8 mouse cellular contexts compared by ENCODE assay signal in genomic region chr8:46153042-46153441, GRCm38 (mm10). TPM values are rescaled to one million over a fixed set of nuclear protein-coding genes. Genes with fewer than 3 reads are reported as not detected.
DNase-seq lines count a peak whose midpoint lies in the region; ATAC-seq lines count a peak whose summit lies in the region.

No protein-coding gene starts in this region.

- no peak for ATAC-seq in kidney, embryonic 16.5 days (ENCODE audit: low FRiP score, low TSS enrichment)
- no peak for ATAC-seq in embryonic facial prominence, embryonic 11.5 days (replicated peaks; ENCODE audit: insufficient number of reproducible peaks, low FRiP score, low TSS enrichment, low read depth)
- ATAC-seq in hindbrain, embryonic 14.5 days (ENCODE audit: low FRiP score): no peak
- no peak for ATAC-seq in midbrain, embryonic 13.5 days

- no peaks in the 10 kb centered on the region; the same call in 1 of the 2 replicates for H3K9me3 ChIP-seq in kidney, embryonic 16.5 days (ENCODE audit: low read length)
- H3K9me3 ChIP-seq in embryonic facial prominence, embryonic 11.5 days (replicated peaks; ENCODE audit: control insufficient read depth, low read length): no peaks in the 10 kb centered on the region
- 0 out of 2 replicates have a peak, but pooled peaks cover 2% of the 10 kb centered on the region for H3K9me3 ChIP-seq in hindbrain, embryonic 14.5 days (ENCODE audit: control insufficient read depth, low read length)
- H3K9me3 ChIP-seq in midbrain, embryonic 13.5 days: no peaks in the 10 kb centered on the region

- no peak for DNase-seq in kidney, adult 11 months
- no peak for DNase-seq in embryonic facial prominence, embryonic 11.5 days (ENCODE audit: low spot score)
- no peak for DNase-seq in hindbrain, embryonic 14.5 days (ENCODE audit: low spot score)
- no peak for DNase-seq in retina, postnatal 1 day
- no peak for DNase-seq in urinary bladder, adult 18-20 months (ENCODE audit: low spot score in 2 of 2)
- DNase-seq in thymus, adult 18-20 months: no peak

- H3K4me2 ChIP-seq in kidney, embryonic 16.5 days (replicated peaks; ENCODE audit: low read depth, low read length): peak overlapping the region; percentile 86
- peak overlapping the region; percentile 93 for H3K4me2 ChIP-seq in embryonic facial prominence, embryonic 11.5 days (ENCODE audit: low read depth, low read length)
- peak overlapping the region; percentile 90 for H3K4me2 ChIP-seq in hindbrain, embryonic 14.5 days (replicated peaks)
- H3K4me2 ChIP-seq in midbrain, embryonic 13.5 days (replicated peaks): peak overlapping the region; percentile 88

- H3K36me3 ChIP-seq in kidney, embryonic 16.5 days (ENCODE audit: insufficient read depth, low read length): no peaks in the 10 kb centered on the region
- no peaks in the 10 kb centered on the region for H3K36me3 ChIP-seq in embryonic facial prominence, embryonic 11.5 days (replicated peaks; ENCODE audit: control insufficient read depth, insufficient read depth, low read depth, low read length)
- H3K36me3 ChIP-seq in hindbrain, embryonic 14.5 days (replicated peaks; ENCODE audit: control insufficient read depth, insufficient read depth): no peaks in the 10 kb centered on the region
- H3K36me3 ChIP-seq in midbrain, embryonic 13.5 days: no peaks in the 10 kb centered on the region

- peak overlapping the region; percentile 80 for H3K4me3 ChIP-seq in kidney, embryonic 16.5 days (ENCODE audit: low read length)
- H3K4me3 ChIP-seq in embryonic facial prominence, embryonic 11.5 days (ENCODE audit: low read depth, low read length): no peak overlapping the region; the same call in 1 of the 2 replicates
- peak overlapping the region; percentile 89 for H3K4me3 ChIP-seq in hindbrain, embryonic 14.5 days (replicated peaks; ENCODE audit: low read length)
- H3K4me3 ChIP-seq in midbrain, embryonic 13.5 days (replicated peaks): peak overlapping the region; percentile 89

- peaks cover 14% of the 10 kb centered on the region for H3K4me1 ChIP-seq in kidney, embryonic 16.5 days (ENCODE audit: insufficient read depth, low read length)
- H3K4me1 ChIP-seq in embryonic facial prominence, embryonic 11.5 days (ENCODE audit: control insufficient read depth, insufficient read depth, low read length): no peaks in the 10 kb centered on the region
- H3K4me1 ChIP-seq in hindbrain, embryonic 14.5 days (replicated peaks; ENCODE audit: control insufficient read depth, insufficient read depth, low read length): peaks cover 14% of the 10 kb centered on the region
- peaks cover 17% of the 10 kb centered on the region for H3K4me1 ChIP-seq in midbrain, embryonic 13.5 days (replicated peaks)

- no peak overlapping the region; the same call in 1 of the 2 replicates for H3K9ac ChIP-seq in kidney, embryonic 16.5 days (replicated peaks; ENCODE audit: low read length)
- H3K9ac ChIP-seq in embryonic facial prominence, embryonic 11.5 days (replicated peaks; ENCODE audit: low read length): no peak overlapping the region
- no peak overlapping the region for H3K9ac ChIP-seq in hindbrain, embryonic 14.5 days
- H3K9ac ChIP-seq in midbrain, embryonic 13.5 days (replicated peaks): no peak overlapping the region

- WGBS in kidney, embryonic 16.5 days: 37% methylated on average over 2 of the region's 2 CpGs
- WGBS in embryonic facial prominence, embryonic 11.5 days: 30% methylated on average over 2 of the region's 2 CpGs
- WGBS in hindbrain, embryonic 14.5 days: 28% methylated on average over 2 of the region's 2 CpGs
- 43% methylated on average over 2 of the region's 2 CpGs for WGBS in midbrain, embryonic 13.5 days

- H3K27ac ChIP-seq in kidney, embryonic 16.5 days (ENCODE audit: low read length): no peak overlapping the region
- no peak overlapping the region for H3K27ac ChIP-seq in embryonic facial prominence, embryonic 11.5 days (replicated peaks; ENCODE audit: low read depth, low read length)
- no peak overlapping the region for H3K27ac ChIP-seq in hindbrain, embryonic 14.5 days
- no peak overlapping the region for H3K27ac ChIP-seq in midbrain, embryonic 13.5 days

- peaks cover 13% of the 10 kb centered on the region for H3K27me3 ChIP-seq in kidney, embryonic 16.5 days (ENCODE audit: insufficient read depth, low read length)
- no peaks in the 10 kb centered on the region for H3K27me3 ChIP-seq in embryonic facial prominence, embryonic 11.5 days (ENCODE audit: control insufficient read depth, insufficient read depth, low read length)
- H3K27me3 ChIP-seq in hindbrain, embryonic 14.5 days (ENCODE audit: control insufficient read depth, insufficient read depth, low read length): peaks cover 10% of the 10 kb centered on the region; the same call in 1 of the 2 replicates
- peaks cover 28% of the 10 kb centered on the region for H3K27me3 ChIP-seq in midbrain, embryonic 13.5 days

RNA-seq across cellular contexts. Expression of gene Snx25, which starts 1.1 kb away (rescaled TPM):
- polyA plus RNA-seq in kidney, embryonic 16.5 days (2015; fragmentation: Nextera tagmentation; extraction: Ambion mirVana): 4.5 and 5.9 TPM in 2 replicates
- 6.5 and 7.4 TPM in 2 replicates for polyA plus RNA-seq in embryonic facial prominence, embryonic 11.5 days (2014; fragmentation: Nextera tagmentation; extraction: Ambion mirVana)
- polyA plus RNA-seq in hindbrain, embryonic 14.5 days (2014; fragmentation: Nextera tagmentation; extraction: Ambion mirVana): 14.4 and 14.8 TPM in 2 replicates
- 6.4 and 6.5 TPM in 2 replicates for polyA plus RNA-seq in midbrain, embryonic 13.5 days (2015; fragmentation: Nextera tagmentation; extraction: Ambion mirVana)

RNA-seq across cellular contexts. Expression of gene Cfap97, which starts 1.5 kb away (rescaled TPM):
- 19.6 and 25.2 TPM in 2 replicates for polyA plus RNA-seq in kidney, embryonic 16.5 days (2015; fragmentation: Nextera tagmentation; extraction: Ambion mirVana)
- 25.5 and 32.9 TPM in 2 replicates for polyA plus RNA-seq in embryonic facial prominence, embryonic 11.5 days (2014; fragmentation: Nextera tagmentation; extraction: Ambion mirVana)
- polyA plus RNA-seq in hindbrain, embryonic 14.5 days (2014; fragmentation: Nextera tagmentation; extraction: Ambion mirVana): 23.7 and 24.5 TPM in 2 replicates
- polyA plus RNA-seq in midbrain, embryonic 13.5 days (2015; fragmentation: Nextera tagmentation; extraction: Ambion mirVana): 28.7 and 29.2 TPM in 2 replicates

RNA-seq across cellular contexts. Expression of gene Slc25a4, which starts 58.0 kb away (rescaled TPM):
- polyA plus RNA-seq in kidney, embryonic 16.5 days (2015; fragmentation: Nextera tagmentation; extraction: Ambion mirVana): 616 and 637 TPM in 2 replicates
- polyA plus RNA-seq in embryonic facial prominence, embryonic 11.5 days (2014; fragmentation: Nextera tagmentation; extraction: Ambion mirVana): 508 and 538 TPM in 2 replicates
- 971 and 973 TPM in 2 replicates for polyA plus RNA-seq in hindbrain, embryonic 14.5 days (2014; fragmentation: Nextera tagmentation; extraction: Ambion mirVana)
- 693 and 718 TPM in 2 replicates for polyA plus RNA-seq in midbrain, embryonic 13.5 days (2015; fragmentation: Nextera tagmentation; extraction: Ambion mirVana)
